Mouse (Mus musculus): Measurements from ENCODE around the gene Dag1. TPM values are rescaled to one million over a fixed set of nuclear protein-coding genes. Genes with fewer than 3 reads are reported as not detected.
A peak's percentile ranks its signal among the peaks of the same experiment; 100 is the strongest.

Gene Dag1
- polyA plus RNA-seq, 1 experiment from 2014 or later, result 46.8 TPM

DNA sequence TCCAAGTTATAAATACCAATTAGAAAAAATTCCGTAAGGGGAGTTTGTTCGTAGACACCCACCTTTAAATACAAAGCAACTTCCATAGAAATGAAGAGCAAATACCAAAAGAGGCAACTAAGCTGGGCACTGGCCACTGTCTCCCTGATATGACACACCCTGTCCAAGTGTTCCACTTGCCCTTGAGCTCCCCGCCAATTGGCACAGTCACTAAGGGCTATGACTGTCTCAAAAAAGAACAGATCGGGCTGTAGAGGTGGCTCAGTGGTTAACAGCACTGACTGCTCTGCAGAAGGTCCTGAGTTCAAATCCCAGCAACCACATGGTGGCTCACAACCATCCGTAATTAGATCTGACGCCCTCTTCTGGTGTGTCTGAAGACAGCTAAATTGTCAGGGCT, 11.9 kb downstream of the Dag1 start:
- 92% methylated on average over 6 of the region's 6 CpGs for WGBS
- H3K27me3 ChIP-seq (ENCODE audit: control insufficient read depth, insufficient read depth, low read length), result no peaks in the 10 kb centered on the region
- no peaks in the 10 kb centered on the region for H3K4me1 ChIP-seq (ENCODE audit: control insufficient read depth, insufficient read depth, low read length)
- no peaks in the 10 kb centered on the region for H3K9me3 ChIP-seq (ENCODE audit: control insufficient read depth, low read length)
- no peak overlapping the region for H3K9ac ChIP-seq (ENCODE audit: low read length)
- no peaks in the 10 kb centered on the region for H3K36me3 ChIP-seq (ENCODE audit: control insufficient read depth, insufficient read depth, low read length)
- H3K27ac ChIP-seq (replicated peaks; ENCODE audit: low read depth, low read length), result no peak overlapping the region
- ATAC-seq (ENCODE audit: insufficient number of reproducible peaks, low FRiP score, low TSS enrichment, low read depth) (no peak), DNase-seq (ENCODE audit: low spot score) (no peak)
- no peak overlapping the region for H3K4me3 ChIP-seq (ENCODE audit: low read depth, low read length)
- H3K4me2 ChIP-seq (ENCODE audit: low read depth, severe bottlenecking), result no peak overlapping the region

- WGBS, result 72% methylated on average over 5 of the region's 5 CpGs
- Histone ChIP-seq H3K27me3 (ENCODE audit: control insufficient read depth, insufficient read depth, low read length) (no peaks in the 10 kb centered on the region), H3K27ac (replicated peaks; ENCODE audit: low read depth, low read length) (no peak overlapping the region), H3K9me3 (ENCODE audit: control insufficient read depth, low read length) (no peaks in the 10 kb centered on the region), H3K4me3 (ENCODE audit: low read depth, low read length) (no peak overlapping the region), H3K9ac (ENCODE audit: low read length) (no peak overlapping the region), H3K4me2 (ENCODE audit: low read depth, severe bottlenecking) (no peak overlapping the region), H3K4me1 (ENCODE audit: control insufficient read depth, insufficient read depth, low read length) (no peaks in the 10 kb centered on the region), H3K36me3 (ENCODE audit: control insufficient read depth, insufficient read depth, low read length) (no peaks in the 10 kb centered on the region)
- DNase-seq (ENCODE audit: low spot score) (no peak), ATAC-seq (ENCODE audit: insufficient number of reproducible peaks, low FRiP score, low TSS enrichment, low read depth) (no peak)
Observed at GRCm38 (mm10) chr9:108248957-108249356, 14.8 kb downstream of the Dag1 start.

GRCm38 (mm10) chr9:108244984-108245383, 18.8 kb downstream of the Dag1 start:
- no peak for DNase-seq (ENCODE audit: low spot score)
- H3K4me1 ChIP-seq (ENCODE audit: control insufficient read depth, insufficient read depth, low read length), result no peaks in the 10 kb centered on the region
- no peak overlapping the region for H3K4me3 ChIP-seq (ENCODE audit: low read depth, low read length)
- no peak for ATAC-seq (ENCODE audit: insufficient number of reproducible peaks, low FRiP score, low TSS enrichment, low read depth)
- H3K9me3 ChIP-seq (ENCODE audit: control insufficient read depth, low read length), result no peaks in the 10 kb centered on the region
- H3K36me3 ChIP-seq (ENCODE audit: control insufficient read depth, insufficient read depth, low read length), result no peaks in the 10 kb centered on the region
- no peak overlapping the region for H3K4me2 ChIP-seq (ENCODE audit: low read depth, severe bottlenecking)
- no peak overlapping the region for H3K9ac ChIP-seq (ENCODE audit: low read length)
- no peaks in the 10 kb centered on the region for H3K27me3 ChIP-seq (ENCODE audit: control insufficient read depth, insufficient read depth, low read length)
- H3K27ac ChIP-seq (replicated peaks; ENCODE audit: low read depth, low read length), result no peak overlapping the region
- 85% methylated on average over 3 of the region's 3 CpGs for WGBS

DNA sequence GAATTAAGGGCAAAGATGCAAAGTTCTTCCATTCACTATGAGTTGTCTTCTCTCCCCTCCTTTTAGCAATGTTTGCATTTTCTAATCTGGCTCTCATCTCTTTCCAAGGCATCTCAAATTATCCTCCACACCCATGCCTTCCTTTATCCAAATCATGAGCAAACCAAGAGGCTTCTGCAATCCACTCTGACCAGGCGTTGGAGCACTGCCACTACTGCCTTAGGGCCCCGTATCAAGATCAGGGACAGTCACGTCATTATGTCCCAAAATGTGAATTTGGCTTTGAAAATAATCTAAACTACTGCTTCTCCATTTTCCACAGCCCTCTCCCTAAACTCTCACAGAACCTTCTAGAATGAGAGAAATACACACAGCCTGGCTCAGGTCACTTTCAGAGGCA, 19.2 kb downstream of the Dag1 start:
- H3K36me3 ChIP-seq (ENCODE audit: control insufficient read depth, insufficient read depth, low read length), result no peaks in the 10 kb centered on the region

DNA sequence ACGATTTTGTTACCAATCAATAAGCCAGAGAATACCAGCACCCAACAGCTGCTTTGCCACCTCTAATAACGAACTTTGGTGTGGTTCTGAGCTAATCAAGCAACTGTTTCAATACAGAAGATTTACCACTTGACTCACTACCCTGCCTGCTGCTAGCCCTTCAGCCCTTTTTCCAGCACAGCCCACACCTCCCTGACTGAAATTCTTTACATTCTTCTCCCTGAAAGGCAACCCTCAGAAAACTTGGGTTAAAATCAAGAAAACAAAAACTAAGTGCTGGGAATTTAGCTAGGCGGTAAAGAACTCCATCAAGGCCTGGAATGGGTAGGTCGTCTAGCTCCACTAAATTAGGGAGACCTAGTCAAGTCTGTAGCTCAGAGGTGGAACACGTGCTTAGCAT, 23.8 kb downstream of the Dag1 start:
- Histone ChIP-seq H3K27ac (replicated peaks; ENCODE audit: low read depth, low read length) (no peak overlapping the region), H3K36me3 (ENCODE audit: control insufficient read depth, insufficient read depth, low read length) (no peaks in the 10 kb centered on the region), H3K4me2 (ENCODE audit: low read depth, severe bottlenecking) (no peak overlapping the region), H3K27me3 (ENCODE audit: control insufficient read depth, insufficient read depth, low read length) (no peaks in the 10 kb centered on the region), H3K9me3 (ENCODE audit: control insufficient read depth, low read length) (no peaks in the 10 kb centered on the region), H3K4me3 (ENCODE audit: low read depth, low read length) (no peak overlapping the region), H3K9ac (ENCODE audit: low read length) (no peak overlapping the region), H3K4me1 (ENCODE audit: control insufficient read depth, insufficient read depth, low read length) (no peaks in the 10 kb centered on the region)
- DNase-seq (ENCODE audit: low spot score) (no peak), ATAC-seq (ENCODE audit: insufficient number of reproducible peaks, low FRiP score, low TSS enrichment, low read depth) (no peak)
- 78% methylated on average over 5 of the region's 5 CpGs for WGBS

More for the DNA sequence above, 19.2 kb downstream of the Dag1 start:
- ATAC-seq (ENCODE audit: insufficient number of reproducible peaks, low FRiP score, low TSS enrichment, low read depth) (no peak), DNase-seq (ENCODE audit: low spot score) (no peak)
- WGBS, result 92% methylated on average over 3 of the region's 3 CpGs
- no peak overlapping the region for H3K27ac ChIP-seq (replicated peaks; ENCODE audit: low read depth, low read length)
- H3K4me3 ChIP-seq (ENCODE audit: low read depth, low read length), result no peak overlapping the region
- H3K9ac ChIP-seq (ENCODE audit: low read length), result no peak overlapping the region
- no peaks in the 10 kb centered on the region for H3K4me1 ChIP-seq (ENCODE audit: control insufficient read depth, insufficient read depth, low read length)
- no peak overlapping the region for H3K4me2 ChIP-seq (ENCODE audit: low read depth, severe bottlenecking)
- H3K9me3 ChIP-seq (ENCODE audit: control insufficient read depth, low read length), result no peaks in the 10 kb centered on the region
- no peaks in the 10 kb centered on the region for H3K27me3 ChIP-seq (ENCODE audit: control insufficient read depth, insufficient read depth, low read length)

GRCm38 (mm10) chr9:108238831-108239230, 24.9 kb downstream of the Dag1 start:
- Histone ChIP-seq H3K27me3 (ENCODE audit: control insufficient read depth, insufficient read depth, low read length) (no peaks in the 10 kb centered on the region), H3K4me2 (ENCODE audit: low read depth, severe bottlenecking) (no peak overlapping the region), H3K27ac (replicated peaks; ENCODE audit: low read depth, low read length) (no peak overlapping the region), H3K4me1 (ENCODE audit: control insufficient read depth, insufficient read depth, low read length) (no peaks in the 10 kb centered on the region), H3K9me3 (ENCODE audit: control insufficient read depth, low read length) (no peaks in the 10 kb centered on the region), H3K9ac (ENCODE audit: low read length) (0 out of 2 replicates have a peak overlapping the region, but pooled peaks have one; percentile 9), H3K4me3 (ENCODE audit: low read depth, low read length) (no peak overlapping the region), H3K36me3 (ENCODE audit: control insufficient read depth, insufficient read depth, low read length) (no peaks in the 10 kb centered on the region; the same call in 1 of the 2 replicates)
- no peak for ATAC-seq (ENCODE audit: insufficient number of reproducible peaks, low FRiP score, low TSS enrichment, low read depth)
- no peak for DNase-seq (ENCODE audit: low spot score)
- WGBS, result 65% methylated on average over 3 of the region's 3 CpGs

DNA sequence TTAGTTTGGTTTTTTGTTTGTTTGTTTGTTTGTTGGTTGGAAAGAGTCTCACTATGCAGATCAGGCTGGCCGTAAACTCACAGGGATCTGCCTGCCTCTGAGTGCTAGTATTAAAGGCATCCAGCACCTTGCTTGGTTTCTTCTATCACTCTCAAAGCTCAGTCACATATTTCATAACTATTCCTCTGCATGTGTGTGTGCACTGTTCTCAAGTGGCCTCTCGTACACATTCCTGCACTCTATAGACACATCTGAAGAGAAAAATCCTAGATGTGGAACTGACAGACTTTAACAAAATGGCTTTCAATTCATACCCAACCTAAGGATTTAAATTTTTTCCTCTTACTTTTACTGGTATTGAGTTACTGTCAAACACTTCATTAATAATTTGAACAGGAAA, 25.4 kb downstream of the Dag1 start:
- no peaks in the 10 kb centered on the region; the same call in 1 of the 2 replicates for H3K36me3 ChIP-seq (ENCODE audit: control insufficient read depth, insufficient read depth, low read length)
- no peaks in the 10 kb centered on the region for H3K4me1 ChIP-seq (ENCODE audit: control insufficient read depth, insufficient read depth, low read length)
- DNase-seq (ENCODE audit: low spot score), result no peak
- ATAC-seq (ENCODE audit: insufficient number of reproducible peaks, low FRiP score, low TSS enrichment, low read depth), result no peak
- H3K4me2 ChIP-seq (ENCODE audit: low read depth, severe bottlenecking), result no peak overlapping the region
- no peak overlapping the region for H3K9ac ChIP-seq (ENCODE audit: low read length)
- 93% methylated on average over 2 of the region's 2 CpGs for WGBS
- no peaks in the 10 kb centered on the region for H3K9me3 ChIP-seq (ENCODE audit: control insufficient read depth, low read length)
- H3K4me3 ChIP-seq (ENCODE audit: low read depth, low read length), result no peak overlapping the region
- H3K27ac ChIP-seq (replicated peaks; ENCODE audit: low read depth, low read length), result no peak overlapping the region
- no peaks in the 10 kb centered on the region for H3K27me3 ChIP-seq (ENCODE audit: control insufficient read depth, insufficient read depth, low read length)

DNA sequence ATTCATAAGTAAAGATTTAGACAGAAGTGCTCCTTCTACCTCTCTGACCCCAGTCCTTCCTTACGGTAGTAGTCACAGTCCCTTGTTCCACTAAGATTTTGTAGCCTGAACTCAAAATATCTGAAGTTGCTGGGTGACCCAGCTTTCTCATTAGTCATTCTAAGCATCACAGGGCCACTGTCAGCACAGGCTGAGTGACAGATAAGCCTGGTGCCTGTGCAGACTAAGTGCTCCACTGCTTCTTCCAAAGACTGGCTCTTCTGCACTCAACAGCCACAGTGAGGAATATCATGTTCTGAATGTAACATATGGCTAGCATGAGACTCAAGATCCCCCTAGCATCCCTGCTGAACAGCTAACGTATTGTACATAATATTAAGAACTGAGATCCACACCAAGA, 29.1 kb downstream of the Dag1 start:
- WGBS, result 93% methylated on average over 2 of the region's 2 CpGs
- Histone ChIP-seq H3K27ac (replicated peaks; ENCODE audit: low read depth, low read length) (no peak overlapping the region), H3K27me3 (ENCODE audit: control insufficient read depth, insufficient read depth, low read length) (no peaks in the 10 kb centered on the region), H3K4me1 (ENCODE audit: control insufficient read depth, insufficient read depth, low read length) (no peaks in the 10 kb centered on the region), H3K4me2 (ENCODE audit: low read depth, severe bottlenecking) (no peak overlapping the region), H3K9ac (ENCODE audit: low read length) (no peak overlapping the region), H3K9me3 (ENCODE audit: control insufficient read depth, low read length) (no peaks in the 10 kb centered on the region), H3K4me3 (ENCODE audit: low read depth, low read length) (no peak overlapping the region), H3K36me3 (ENCODE audit: control insufficient read depth, insufficient read depth, low read length) (no peaks in the 10 kb centered on the region; the same call in 1 of the 2 replicates)
- ATAC-seq (ENCODE audit: insufficient number of reproducible peaks, low FRiP score, low TSS enrichment, low read depth), result no peak
- no peak for DNase-seq (ENCODE audit: low spot score)

DNA sequence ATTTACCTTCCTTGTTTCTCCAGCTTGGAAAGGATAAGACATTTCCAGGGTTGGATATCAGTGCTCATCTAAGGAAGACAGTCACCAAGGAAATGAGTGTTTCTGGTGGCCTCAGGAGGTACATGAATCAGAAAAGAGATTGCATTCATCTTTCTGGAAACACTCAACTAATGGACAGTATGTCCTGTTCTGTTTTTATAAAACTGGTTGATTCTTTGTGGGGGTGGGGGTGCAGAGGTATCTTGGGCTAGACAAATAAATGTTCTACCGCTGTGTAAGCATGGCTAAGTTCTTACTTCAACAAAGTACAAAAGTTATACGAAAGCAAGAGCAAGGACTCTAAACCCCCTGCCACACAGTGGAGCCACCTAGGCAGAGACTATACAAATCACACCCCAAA, 30.9 kb downstream of the Dag1 start:
- H3K9me3 ChIP-seq (ENCODE audit: control insufficient read depth, low read length), result no peaks in the 10 kb centered on the region
- DNase-seq (ENCODE audit: low spot score) (no peak), ATAC-seq (ENCODE audit: insufficient number of reproducible peaks, low FRiP score, low TSS enrichment, low read depth) (no peak)
- WGBS, result 88% methylated on average over 2 of the region's 2 CpGs
- H3K4me3 ChIP-seq (ENCODE audit: low read depth, low read length), result no peak overlapping the region
- H3K36me3 ChIP-seq (ENCODE audit: control insufficient read depth, insufficient read depth, low read length), result no peaks in the 10 kb centered on the region; the same call in 1 of the 2 replicates
- H3K27ac ChIP-seq (replicated peaks; ENCODE audit: low read depth, low read length), result no peak overlapping the region
- no peaks in the 10 kb centered on the region for H3K27me3 ChIP-seq (ENCODE audit: control insufficient read depth, insufficient read depth, low read length)
- no peak overlapping the region for H3K4me2 ChIP-seq (ENCODE audit: low read depth, severe bottlenecking)
- H3K4me1 ChIP-seq (ENCODE audit: control insufficient read depth, insufficient read depth, low read length), result no peaks in the 10 kb centered on the region
- no peak overlapping the region for H3K9ac ChIP-seq (ENCODE audit: low read length)

All from limb, embryonic 11.5 days (tissue).